Mouse (Mus musculus): ENCODE data around the gene Mptx2. TPM values are rescaled to one million over a fixed set of nuclear protein-coding genes. Genes with fewer than 3 reads are reported as not detected.
A peak's percentile ranks its signal among the peaks of the same experiment; 100 is the strongest.

The Mptx2 gene
- not detected in 2 replicates for polyA plus RNA-seq (2014; fragmentation: Nextera tagmentation; extraction: Ambion mirVana)

GRCm38 (mm10) chr1:173277677-173278076 lies at the start of gene Mptx2:
Gene Mptx2 (minus strand): TSS chr1:173277777.
- no peak for ATAC-seq (ENCODE audit: low FRiP score)
- WGBS: 77% methylated on average over 3 of the region's 3 CpGs

GRCm38 (mm10) chr1:173326552-173326951 lies 49.0 kb upstream of the Mptx2 start:
- no peak overlapping the region for H3K4me3 ChIP-seq (ENCODE audit: low read depth, low read length)
- H3K27me3 ChIP-seq (ENCODE audit: control insufficient read depth, insufficient read depth, low read length): no peaks in the 10 kb centered on the region
- no peak overlapping the region for H3K9ac ChIP-seq (ENCODE audit: low read length)
- H3K27ac ChIP-seq (ENCODE audit: low read depth, low read length): no peak overlapping the region
- 65% methylated on average over 1 of the region's 1 CpGs for whole genome bisulfite sequencing
- DNase-seq (ENCODE audit: low spot score, missing footprints) (no peak), ATAC-seq (ENCODE audit: low FRiP score) (no peak)
- no peak overlapping the region for H3K4me2 ChIP-seq
- no peaks in the 10 kb centered on the region for H3K4me1 ChIP-seq (ENCODE audit: control insufficient read depth, insufficient read depth, low read length)
- H3K9me3 ChIP-seq (ENCODE audit: control insufficient read depth, low read length): no peaks in the 10 kb centered on the region
- no peaks in the 10 kb centered on the region for H3K36me3 ChIP-seq (ENCODE audit: control insufficient read depth, insufficient read depth, low read length)

More at GRCm38 (mm10) chr1:173277677-173278076, at the start of gene Mptx2:
- Histone ChIP-seq H3K4me2 (no peak within 1 kb of the TSS), H3K4me3 (ENCODE audit: low read depth, low read length) (no peak within 1 kb of the TSS), H3K9ac (ENCODE audit: low read length) (no peak within 1 kb of the TSS), H3K9me3 (ENCODE audit: control insufficient read depth, low read length) (no peaks in the 10 kb centered on the region), H3K27ac (ENCODE audit: low read depth, low read length) (no peak within 1 kb of the TSS), H3K27me3 (ENCODE audit: control insufficient read depth, insufficient read depth, low read length) (no peaks in the 10 kb centered on the region), H3K4me1 (ENCODE audit: control insufficient read depth, insufficient read depth, low read length) (no peaks in the 10 kb centered on the region), H3K36me3 (ENCODE audit: control insufficient read depth, insufficient read depth, low read length) (no peaks in the 10 kb centered on the region)
- no peak for DNase-seq (ENCODE audit: low spot score, missing footprints)

- no peak overlapping the region for H3K9ac ChIP-seq (ENCODE audit: low read length)
- ATAC-seq (ENCODE audit: low FRiP score) (no peak), DNase-seq (ENCODE audit: low spot score, missing footprints) (no peak)
- H3K36me3 ChIP-seq (ENCODE audit: control insufficient read depth, insufficient read depth, low read length): no peaks in the 10 kb centered on the region
- no peaks in the 10 kb centered on the region for H3K4me1 ChIP-seq (ENCODE audit: control insufficient read depth, insufficient read depth, low read length)
- H3K27me3 ChIP-seq (ENCODE audit: control insufficient read depth, insufficient read depth, low read length): no peaks in the 10 kb centered on the region
- H3K4me2 ChIP-seq: no peak overlapping the region
- no peak overlapping the region for H3K27ac ChIP-seq (ENCODE audit: low read depth, low read length)
- no peaks in the 10 kb centered on the region for H3K9me3 ChIP-seq (ENCODE audit: control insufficient read depth, low read length)
- H3K4me3 ChIP-seq (ENCODE audit: low read depth, low read length): no peak overlapping the region
- WGBS: 95% methylated on average over 1 of the region's 1 CpGs
These were observed 47.8 kb upstream of the Mptx2 start for GRCm38 (mm10) chr1:173325395-173325794.

- DNase-seq (ENCODE audit: low spot score, missing footprints): no peak
- Histone ChIP-seq H3K4me1 (ENCODE audit: control insufficient read depth, insufficient read depth, low read length) (no peaks in the 10 kb centered on the region), H3K36me3 (ENCODE audit: control insufficient read depth, insufficient read depth, low read length) (no peaks in the 10 kb centered on the region), H3K27ac (ENCODE audit: low read depth, low read length) (no peak overlapping the region), H3K9ac (ENCODE audit: low read length) (no peak overlapping the region), H3K4me2 (no peak overlapping the region), H3K9me3 (ENCODE audit: control insufficient read depth, low read length) (no peaks in the 10 kb centered on the region), H3K4me3 (ENCODE audit: low read depth, low read length) (no peak overlapping the region), H3K27me3 (ENCODE audit: control insufficient read depth, insufficient read depth, low read length) (no peaks in the 10 kb centered on the region)
- 80% methylated on average over 4 of the region's 4 CpGs for WGBS
- no peak for ATAC-seq (ENCODE audit: low FRiP score)
These were observed 47.4 kb upstream of the Mptx2 start for GRCm38 (mm10) chr1:173324961-173325360.

GRCm38 (mm10) chr1:173323839-173324585 lies 46.4 kb upstream of the Mptx2 start:
- Histone ChIP-seq H3K9me3 (ENCODE audit: control insufficient read depth, low read length) (no peaks in the 10 kb centered on the region), H3K4me2 (no peak overlapping the region), H3K36me3 (ENCODE audit: control insufficient read depth, insufficient read depth, low read length) (no peaks in the 10 kb centered on the region), H3K27ac (ENCODE audit: low read depth, low read length) (no peak overlapping the region), H3K27me3 (ENCODE audit: control insufficient read depth, insufficient read depth, low read length) (no peaks in the 10 kb centered on the region), H3K9ac (ENCODE audit: low read length) (no peak overlapping the region), H3K4me3 (ENCODE audit: low read depth, low read length) (no peak overlapping the region), H3K4me1 (ENCODE audit: control insufficient read depth, insufficient read depth, low read length) (no peaks in the 10 kb centered on the region)
- DNase-seq (ENCODE audit: low spot score, missing footprints) (peak; percentile 92), ATAC-seq (ENCODE audit: low FRiP score) (peak; percentile 49; the same call in 1 of the 2 replicates)
- 32% methylated on average over 5 of the region's 5 CpGs for WGBS

- Histone ChIP-seq H3K27ac (ENCODE audit: low read depth, low read length) (no peak overlapping the region), H3K4me2 (no peak overlapping the region), H3K27me3 (ENCODE audit: control insufficient read depth, insufficient read depth, low read length) (no peaks in the 10 kb centered on the region), H3K9ac (ENCODE audit: low read length) (no peak overlapping the region), H3K9me3 (ENCODE audit: control insufficient read depth, low read length) (no peaks in the 10 kb centered on the region), H3K36me3 (ENCODE audit: control insufficient read depth, insufficient read depth, low read length) (no peaks in the 10 kb centered on the region), H3K4me3 (ENCODE audit: low read depth, low read length) (no peak overlapping the region), H3K4me1 (ENCODE audit: control insufficient read depth, insufficient read depth, low read length) (no peaks in the 10 kb centered on the region)
- 78% methylated on average over 6 of the region's 6 CpGs for WGBS
- ATAC-seq (ENCODE audit: low FRiP score): no peak
- DNase-seq (ENCODE audit: low spot score, missing footprints): no peak
These were observed 44.7 kb upstream of the Mptx2 start for GRCm38 (mm10) chr1:173322249-173322627.

GRCm38 (mm10) chr1:173321593-173322248 lies 44.1 kb upstream of the Mptx2 start:
- Histone ChIP-seq H3K4me2 (no peak overlapping the region), H3K4me1 (ENCODE audit: control insufficient read depth, insufficient read depth, low read length) (no peaks in the 10 kb centered on the region), H3K9me3 (ENCODE audit: control insufficient read depth, low read length) (no peaks in the 10 kb centered on the region), H3K4me3 (ENCODE audit: low read depth, low read length) (no peak overlapping the region), H3K27me3 (ENCODE audit: control insufficient read depth, insufficient read depth, low read length) (no peaks in the 10 kb centered on the region), H3K36me3 (ENCODE audit: control insufficient read depth, insufficient read depth, low read length) (no peaks in the 10 kb centered on the region), H3K9ac (ENCODE audit: low read length) (no peak overlapping the region), H3K27ac (ENCODE audit: low read depth, low read length) (no peak overlapping the region)
- DNase-seq (ENCODE audit: low spot score, missing footprints): no peak
- WGBS: 76% methylated on average over 8 of the region's 8 CpGs
- ATAC-seq (ENCODE audit: low FRiP score): no peak

- Histone ChIP-seq H3K4me1 (ENCODE audit: control insufficient read depth, insufficient read depth, low read length) (no peaks in the 10 kb centered on the region), H3K27ac (ENCODE audit: low read depth, low read length) (no peak overlapping the region), H3K9me3 (ENCODE audit: control insufficient read depth, low read length) (no peaks in the 10 kb centered on the region), H3K27me3 (ENCODE audit: control insufficient read depth, insufficient read depth, low read length) (no peaks in the 10 kb centered on the region), H3K4me3 (ENCODE audit: low read depth, low read length) (no peak overlapping the region), H3K9ac (ENCODE audit: low read length) (no peak overlapping the region), H3K4me2 (no peak overlapping the region), H3K36me3 (ENCODE audit: control insufficient read depth, insufficient read depth, low read length) (no peaks in the 10 kb centered on the region)
- 87% methylated on average over 2 of the region's 2 CpGs for WGBS
- no peak for ATAC-seq (ENCODE audit: low FRiP score)
- DNase-seq (ENCODE audit: low spot score, missing footprints): no peak
These were observed 40.4 kb upstream of the Mptx2 start for GRCm38 (mm10) chr1:173317925-173318477.

GRCm38 (mm10) chr1:173315725-173316124 lies 38.1 kb upstream of the Mptx2 start:
- no peak overlapping the region for H3K4me3 ChIP-seq (ENCODE audit: low read depth, low read length)
- no peak for DNase-seq (ENCODE audit: low spot score, missing footprints)
- no peaks in the 10 kb centered on the region for H3K27me3 ChIP-seq (ENCODE audit: control insufficient read depth, insufficient read depth, low read length)
- no peak overlapping the region for H3K27ac ChIP-seq (ENCODE audit: low read depth, low read length)
- H3K36me3 ChIP-seq (ENCODE audit: control insufficient read depth, insufficient read depth, low read length): no peaks in the 10 kb centered on the region
- H3K4me2 ChIP-seq: no peak overlapping the region
- H3K9ac ChIP-seq (ENCODE audit: low read length): no peak overlapping the region
- no peak for ATAC-seq (ENCODE audit: low FRiP score)
- H3K4me1 ChIP-seq (ENCODE audit: control insufficient read depth, insufficient read depth, low read length): no peaks in the 10 kb centered on the region
- no peaks in the 10 kb centered on the region for H3K9me3 ChIP-seq (ENCODE audit: control insufficient read depth, low read length)
- 92% methylated on average over 3 of the region's 3 CpGs for WGBS

All from midbrain, embryonic 11.5 days (tissue).